Mouse (Mus musculus): ENCODE data around the gene Vmn1r58. TPM values are rescaled to one million over a fixed set of nuclear protein-coding genes. Genes with fewer than 3 reads are reported as not detected.

Gene Vmn1r58
- not detected in 2 replicates for polyA plus RNA-seq (2012; rRNA removed)

DNA sequence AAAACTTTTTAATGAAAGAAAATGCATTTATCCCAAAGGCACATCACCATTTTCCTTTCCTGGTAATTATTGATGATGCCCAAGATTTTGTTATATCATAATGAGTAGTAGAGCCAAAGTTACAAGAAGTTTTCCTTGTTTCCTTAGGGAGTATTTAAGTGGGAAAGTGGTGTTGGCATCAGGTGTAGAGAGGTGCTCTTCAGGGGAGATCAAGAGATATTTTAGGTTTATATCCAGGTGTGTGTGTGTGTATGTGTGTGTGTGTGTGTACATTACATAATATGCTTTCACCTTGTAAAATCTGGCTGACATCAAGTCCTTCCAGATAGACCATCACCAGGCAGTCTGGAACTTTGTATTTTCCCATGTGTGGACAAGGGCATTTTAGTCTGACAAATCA, at the start of gene Vmn1r58:
Gene Vmn1r58 (minus strand): TSS at position 101 of the 400 bp plus-strand sequence.

DNA sequence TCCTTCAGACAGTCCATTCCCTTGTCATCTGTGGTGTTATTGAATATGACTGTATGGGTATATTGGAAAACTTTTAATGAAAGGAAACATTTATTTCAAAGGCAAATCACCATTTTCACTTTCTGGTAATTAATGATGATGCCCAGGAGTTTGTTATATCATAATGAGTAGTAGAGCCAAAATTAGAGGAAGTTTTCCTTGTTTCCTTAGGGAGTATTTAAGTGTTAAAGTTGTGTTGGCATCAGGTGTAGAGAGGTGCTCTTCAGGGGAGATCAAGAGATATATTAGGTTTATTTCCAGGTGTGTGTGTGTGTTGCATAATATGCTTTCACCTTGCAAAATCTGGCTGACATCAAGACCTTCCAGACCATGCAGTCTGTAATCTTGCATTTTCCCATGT, 43.5 kb upstream of the Vmn1r58 start, which contains the start of gene Vmn1r59:
Gene Vmn1r59 (minus strand): TSS at position 101 of the 400 bp plus-strand sequence.

Other genes with a start within 250 kb of the Vmn1r58 start
- gene Vmn1r56, start 216.6 kb downstream of the Vmn1r58 start, polyA plus RNA-seq (2012; rRNA removed): not detected in 2 replicates
- not detected in 2 replicates for gene Vmn1r57, start 194.9 kb downstream of the Vmn1r58 start, polyA plus RNA-seq (2012; rRNA removed)
- not detected in 2 replicates for gene Gm5065, start 62.9 kb downstream of the Vmn1r58 start, polyA plus RNA-seq (2012; rRNA removed)
- gene Nlrp2, start 62.4 kb downstream of the Vmn1r58 start, polyA plus RNA-seq (2012; rRNA removed): not detected in 2 replicates
- not detected in 2 replicates for gene Vmn1r59, start 43.4 kb upstream of the Vmn1r58 start, polyA plus RNA-seq (2012; rRNA removed)
- gene Vmn2r28, start 80.6 kb upstream of the Vmn1r58 start, polyA plus RNA-seq (2012; rRNA removed): not detected in 2 replicates
- not detected in 2 replicates for gene Vmn1r60, start 133.9 kb upstream of the Vmn1r58 start, polyA plus RNA-seq (2012; rRNA removed)
- not detected in 2 replicates for gene Vmn1r61, start 199.9 kb upstream of the Vmn1r58 start, polyA plus RNA-seq (2012; rRNA removed)